Mouse (Mus musculus): ENCODE results near the gene Ece1.

DNA sequence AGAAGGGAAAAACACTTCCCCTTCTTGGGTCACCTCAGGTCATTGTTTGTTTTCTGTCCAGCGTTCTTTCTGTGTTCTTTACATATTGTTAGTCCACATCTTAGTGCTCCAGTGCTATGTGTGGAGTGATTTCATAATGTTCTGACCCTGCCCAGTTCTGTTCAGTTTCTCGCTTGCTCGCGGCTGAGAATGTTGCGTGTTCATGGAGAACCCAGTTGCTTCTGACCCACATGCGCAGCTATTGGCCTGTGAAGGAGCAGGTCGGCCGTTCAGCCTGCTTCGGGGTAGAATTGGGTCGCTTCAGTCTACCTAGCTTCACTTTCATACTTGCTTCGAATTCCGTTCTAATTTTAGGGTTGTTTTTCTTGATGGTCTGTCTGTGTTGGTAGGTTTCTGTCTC, 133.4 kb downstream of the Ece1 start:
- TF ChIP-seq POLR2A (IDR thresholded peaks at IDR 0.05; ENCODE audit: borderline replicate concordance, extremely low read depth, low read depth, low read length) = peak; percentile 35; the same call in 1 of the 2 replicates
- no peak for TF ChIP-seq CTCF (IDR thresholded peaks at IDR 0.05; ENCODE audit: insufficient read depth, low read length)

Data from lung, adult 2 months (tissue).